Mouse (Mus musculus) ZHBTc4 (cell line): ENCODE data around the gene H2-M11.

ENCODE experiments used
- DNase-seq: peaks from one replicate; pipeline ENCODE4 v3.0.0-alpha.2; 2011; ENCODE audit warnings: low read depth, low spot score

H2-M11 gene

GRCm38 (mm10) chr17:36546775-36547174 is at the start of gene H2-M11:
Gene H2-M11 (plus strand): TSS chr17:36547075.
- DNase-seq, result no peak

GRCm38 (mm10) chr17:36500435-36500834 is 46.4 kb upstream of the H2-M11 start:
- no peak for DNase-seq

GRCm38 (mm10) chr17:36503910-36504309 is 43.0 kb upstream of the H2-M11 start:
- DNase-seq, result no peak
